Mouse (Mus musculus) embryonic fibroblast, embryonic 13.5 days (primary cell): ENCODE data around the gene Uchl1.

Experiments used
- CTCF ChIP-seq: IDR thresholded peaks from 2 replicates; pipeline ENCODE4 v1.5.1; 2011; ENCODE audit warnings: mild to moderate bottlenecking, control low read depth, low read length, moderate library complexity, borderline replicate concordance; ENCODE audit not compliant: insufficient read depth
- POLR2A ChIP-seq: IDR thresholded peaks from 2 replicates; pipeline ENCODE4 v1.6.1; 2011; ENCODE audit warnings: low read depth, mild to moderate bottlenecking, control low read depth, low read length, moderate library complexity

DNA sequence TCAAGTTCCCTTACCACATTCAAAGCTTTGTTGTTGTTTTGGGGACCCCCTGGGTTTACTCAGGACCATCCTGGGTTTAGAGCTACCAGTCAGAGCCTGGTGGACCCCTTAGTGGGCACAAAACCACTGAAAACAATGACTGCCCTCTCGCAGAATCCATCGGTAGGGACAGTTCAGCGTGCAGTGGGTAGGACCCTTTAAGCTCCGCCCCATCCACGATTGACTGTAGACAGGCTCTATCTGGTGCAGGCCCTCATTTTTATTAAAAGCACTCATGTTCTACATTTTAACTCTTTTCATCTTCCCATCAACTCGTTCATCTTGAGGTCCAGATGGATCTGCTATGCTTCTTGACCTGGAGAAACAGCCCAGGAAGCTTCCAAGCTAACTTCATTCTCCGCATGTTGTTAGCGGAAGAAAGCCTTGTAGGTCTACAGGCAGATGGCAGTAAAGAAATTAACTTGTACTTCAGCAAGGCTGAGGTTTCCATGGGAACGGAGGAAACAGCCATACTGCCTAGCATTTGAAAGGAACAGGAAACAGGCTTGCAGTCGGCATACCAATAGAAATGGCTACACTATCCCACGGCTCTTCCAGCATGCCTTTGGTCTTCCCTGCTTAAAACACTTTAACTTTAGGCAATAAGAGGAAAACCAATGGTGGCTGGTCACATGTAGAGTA, 54.9 kb downstream of the Uchl1 start:
- TF ChIP-seq CTCF (no peak), POLR2A (no peak)
